Mouse (Mus musculus) midbrain, postnatal 0 days (tissue): ENCODE data around the gene Gng10. TPM values are rescaled to one million over a fixed set of nuclear protein-coding genes. Genes with fewer than 3 reads are reported as not detected.
A peak's percentile ranks its signal among the peaks of the same experiment; 100 is the strongest.

Experiments used
- ATAC-seq: fragments of 200-750 bp; cut with Nextera tagmentation; 2 replicates; pipeline ENCODE4 v1.8.0; 2017; ENCODE audit warnings: moderate number of reproducible peaks, mild to moderate bottlenecking, moderate TSS enrichment, moderate library complexity; ENCODE audit not compliant: low FRiP score
- DNase-seq: peaks from one replicate; pipeline ENCODE4 v3.0.0-alpha.2; 2015; ENCODE audit warnings: low spot score
- H3K27ac ChIP-seq: fragments of 300-500 bp; sonication (generic); 2 replicates; pipeline ENCODE4 v1.5.1; 2014; ENCODE audit warnings: low read depth, mild to moderate bottlenecking, low read length, mixed read lengths
- H3K27me3 ChIP-seq: fragments of 300-500 bp; sonication (generic); 2 replicates; pipeline ENCODE4 v1.6.1; 2014; ENCODE audit warnings: low read length, control low read depth, mixed read lengths; ENCODE audit not compliant: insufficient read depth
- H3K36me3 ChIP-seq: fragments of 300-500 bp; sonication (generic); 2 replicates; pipeline ENCODE4 v1.6.1; 2014; ENCODE audit warnings: low read length, control low read depth, mixed read lengths; ENCODE audit not compliant: insufficient read depth
- H3K4me1 ChIP-seq: fragments of 300-500 bp; sonication (generic); 2 replicates; pipeline ENCODE4 v1.6.1; 2014; ENCODE audit warnings: mild to moderate bottlenecking, control low read depth, antibody characterized with exemption, low read length, mixed read lengths; ENCODE audit not compliant: insufficient read depth
- H3K4me2 ChIP-seq: fragments of 300-500 bp; sonication (generic); 2 replicates; pipeline ENCODE4 v1.6.1; 2014; ENCODE audit warnings: low read depth, mild to moderate bottlenecking, low read length, mixed read lengths; ENCODE audit not compliant: poor library complexity, severe bottlenecking
- H3K4me3 ChIP-seq: fragments of 300-500 bp; sonication (generic); 2 replicates; pipeline ENCODE4 v1.5.1; 2014; ENCODE audit warnings: low read depth, mild to moderate bottlenecking, low read length, moderate library complexity
- H3K9ac ChIP-seq: fragments of 300-500 bp; sonication (generic); replicated peaks from 2 replicates; pipeline ENCODE4 v1.6.1; 2014; ENCODE audit warnings: mild to moderate bottlenecking, low read length, moderate library complexity, mixed read lengths; ENCODE audit not compliant: poor library complexity, severe bottlenecking
- H3K9me3 ChIP-seq: fragments of 300-500 bp; sonication (generic); 2 replicates; pipeline ENCODE4 v1.6.1; 2016; ENCODE audit warnings: low read length, control low read depth
- CTCF ChIP-seq: IDR thresholded peaks from 2 replicates; pipeline ENCODE4 v1.5.1; 2016; ENCODE audit warnings: antibody characterized with exemption, mild to moderate bottlenecking
- WGBS: fragments of 180-500 bp; shearing (Covaris S2); extraction: QIAGEN DNeasy Blood & Tissue Kit; methylation state at CpG from one replicate; pipeline ENCODE4 v1.1.7; 2014; 5-methylcytosine and 5-hydroxymethylcytosine counted together
- polyA plus RNA-seq: library from polyadenylated mRNA; unstranded; fragments of >200 nt; fragmentation: Nextera tagmentation; extraction: Ambion mirVana; gene quantifications from 2 replicates; pipeline ENCODE4 v1.2.1, GENCODE M21; 2015
- total RNA-seq: library from RNA; depleted of rRNA; stranded (reverse); fragments of >200 nt; gene quantifications from 2 replicates; pipeline ENCODE4 v1.2.3, GENCODE M21; 2014

The Gng10 gene
- total and polyA plus RNA-seq, 2 experiments from 2014 or later: 121 to 239 TPM

GRCm38 (mm10) chr4:59000614-59001013 is 34.3 kb upstream of the Gng10 start:
- H3K4me3 ChIP-seq: no peak overlapping the region
- ATAC-seq (no peak), DNase-seq (peak; percentile 41)
- peaks cover 8% of the 10 kb centered on the region; the same call in 1 of the 2 replicates for H3K4me1 ChIP-seq
- no peaks in the 10 kb centered on the region for H3K27me3 ChIP-seq
- no peak overlapping the region for H3K4me2 ChIP-seq
- H3K9me3 ChIP-seq: no peaks in the 10 kb centered on the region
- 6% methylated on average over 2 of the region's 2 CpGs for WGBS
- no peak overlapping the region for H3K27ac ChIP-seq
- peak; percentile 57 for TF ChIP-seq CTCF
- no peaks in the 10 kb centered on the region for H3K36me3 ChIP-seq
- no peak overlapping the region for H3K9ac ChIP-seq

- H3K4me2 ChIP-seq: peak within 1 kb of the TSS; percentile 64
- peak within 1 kb of the TSS; percentile 75 for H3K4me3 ChIP-seq
- peaks cover 14% of the 10 kb centered on the region; the same call in 1 of the 2 replicates for H3K4me1 ChIP-seq
- no peaks in the 10 kb centered on the region for H3K9me3 ChIP-seq
- WGBS: under 1% methylated on average over 70 of the region's 89 CpGs
- TF ChIP-seq CTCF: no peak
- peak; percentile 95 for DNase-seq
- H3K36me3 ChIP-seq: no peaks in the 10 kb centered on the region
- no peaks in the 10 kb centered on the region for H3K27me3 ChIP-seq
- H3K27ac ChIP-seq: peak within 1 kb of the TSS; percentile 86
- peak; percentile 98 for ATAC-seq
- H3K9ac ChIP-seq: peak within 1 kb of the TSS; percentile 77
Observed at GRCm38 (mm10) chr4:59002948-59003805, 31.7 kb upstream of the Gng10 start, which contains the start of gene Gm20503. Gm20503 (plus strand) TSS chr4:59003210.

GRCm38 (mm10) chr4:59003806-59004200 is 31.1 kb upstream of the Gng10 start:
- WGBS: 37% methylated on average over 7 of the region's 7 CpGs
- peak overlapping the region; percentile 77 for H3K9ac ChIP-seq
- peaks cover 14% of the 10 kb centered on the region; the same call in 1 of the 2 replicates for H3K4me1 ChIP-seq
- DNase-seq (no peak), ATAC-seq (no peak)
- peak overlapping the region; percentile 75 for H3K4me3 ChIP-seq
- H3K27ac ChIP-seq: no peak overlapping the region
- peak overlapping the region; percentile 64 for H3K4me2 ChIP-seq
- TF ChIP-seq CTCF: no peak
- H3K27me3 ChIP-seq: no peaks in the 10 kb centered on the region
- H3K36me3 ChIP-seq: no peaks in the 10 kb centered on the region
- no peaks in the 10 kb centered on the region for H3K9me3 ChIP-seq

- Histone ChIP-seq H3K4me1 (peaks cover 14% of the 10 kb centered on the region; the same call in 1 of the 2 replicates), H3K36me3 (no peaks in the 10 kb centered on the region), H3K9ac (no peak overlapping the region), H3K4me3 (no peak overlapping the region), H3K9me3 (no peaks in the 10 kb centered on the region), H3K4me2 (no peak overlapping the region), H3K27ac (no peak overlapping the region), H3K27me3 (no peaks in the 10 kb centered on the region)
- 54% methylated on average over 8 of the region's 8 CpGs for WGBS
- TF ChIP-seq CTCF: no peak
- DNase-seq (no peak), ATAC-seq (no peak)
Observed at GRCm38 (mm10) chr4:59006211-59006610, 28.7 kb upstream of the Gng10 start.

- H3K4me1 ChIP-seq: peaks cover 14% of the 10 kb centered on the region; the same call in 1 of the 2 replicates
- WGBS: 33% methylated on average over 6 of the region's 6 CpGs
- TF ChIP-seq CTCF: no peak; the same call in 1 of the 2 replicates
Observed at GRCm38 (mm10) chr4:59007016-59007415, 27.9 kb upstream of the Gng10 start.

GRCm38 (mm10) chr4:59007974-59008373 is 26.9 kb upstream of the Gng10 start:
- 84% methylated on average over 5 of the region's 5 CpGs for WGBS
- Histone ChIP-seq H3K36me3 (no peaks in the 10 kb centered on the region), H3K9ac (no peak overlapping the region), H3K9me3 (no peaks in the 10 kb centered on the region), H3K4me2 (no peak overlapping the region), H3K27me3 (no peaks in the 10 kb centered on the region), H3K27ac (no peak overlapping the region), H3K4me3 (no peak overlapping the region), H3K4me1 (peaks cover 14% of the 10 kb centered on the region; the same call in 1 of the 2 replicates)
- no peak for DNase-seq
- no peak for ATAC-seq
- no peak for TF ChIP-seq CTCF

More at GRCm38 (mm10) chr4:59007016-59007415, 27.9 kb upstream of the Gng10 start:
- no peaks in the 10 kb centered on the region for H3K36me3 ChIP-seq
- no peak for DNase-seq
- no peak overlapping the region for H3K9ac ChIP-seq
- no peak overlapping the region for H3K27ac ChIP-seq
- H3K4me2 ChIP-seq: no peak overlapping the region
- H3K27me3 ChIP-seq: no peaks in the 10 kb centered on the region
- H3K9me3 ChIP-seq: no peaks in the 10 kb centered on the region
- no peak for ATAC-seq
- no peak overlapping the region for H3K4me3 ChIP-seq
